Mouse (Mus musculus): ENCODE measurements around the gene Snrpd3.

DNA sequence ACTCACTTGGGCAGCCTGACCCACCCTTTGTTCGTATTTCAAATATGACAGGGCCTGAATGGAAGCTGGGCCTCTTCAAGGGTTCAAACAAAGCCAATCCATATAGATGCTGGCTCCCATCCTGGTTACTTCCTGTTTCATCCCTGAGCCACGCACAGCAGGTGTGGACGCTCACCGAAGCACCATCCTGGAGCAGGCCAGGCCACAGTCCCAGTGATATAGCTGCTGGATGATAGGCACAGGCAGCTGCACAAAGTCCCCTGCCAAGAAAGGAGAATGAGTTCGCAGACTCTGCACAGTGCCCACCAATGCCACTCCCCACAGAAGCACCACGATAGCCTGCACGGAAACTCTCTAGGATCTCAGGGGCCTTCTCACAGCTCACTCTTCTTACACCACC lies 5.5 kb upstream of the Snrpd3 start:
- TF ChIP-seq GATA1 (IDR thresholded peaks at IDR 0.05; ENCODE audit: low read length) (no peak), TAL1 (IDR thresholded peaks at IDR 0.05; ENCODE audit: low read length) (no peak)

Data from erythroblast, embryonic 14.5 days (primary cell).